ENCODE assay signal across 14 mouse cellular contexts in the genomic region with DNA sequence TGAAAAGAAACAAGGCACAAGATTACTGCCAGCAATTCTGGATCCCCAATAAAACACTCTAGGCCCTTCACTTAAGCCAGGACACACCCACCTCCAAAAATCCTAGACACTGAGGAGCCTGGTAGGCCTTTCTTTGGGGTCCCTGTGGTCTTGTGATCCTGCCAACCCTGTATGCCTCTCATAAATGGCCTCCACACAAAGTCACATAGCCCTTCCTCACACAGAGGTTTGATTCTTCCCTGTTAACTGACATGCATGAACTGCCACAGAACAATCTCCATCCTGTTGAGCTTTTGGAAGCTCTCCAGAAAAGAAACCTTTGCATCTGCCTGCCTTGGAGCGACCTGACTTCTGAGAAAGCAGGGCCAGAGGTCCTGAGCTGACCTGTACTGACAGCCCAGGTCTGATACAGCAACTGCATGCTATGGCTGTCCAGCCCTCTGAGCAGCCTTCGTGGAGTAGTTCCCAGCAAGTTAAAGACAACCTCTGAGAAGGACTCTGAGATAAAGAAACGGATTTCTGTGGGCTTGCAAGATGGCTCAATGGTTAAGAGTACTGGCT. TPM values are rescaled to one million over a fixed set of nuclear protein-coding genes. Genes with fewer than 3 reads are reported as not detected.
A peak's percentile ranks its signal among the peaks of the same experiment; 100 is the strongest.
DNase-seq lines count a peak whose midpoint lies in the region; ATAC-seq lines count a peak whose summit lies in the region.
"Had no signal": no experiment of that assay in that cellular context is flagged by ENCODE, and none has a peak within 500 bp of the region (broad histone marks: within the 10 kb centered on the region; RNA-seq: fewer than 3 reads in every experiment).

No protein-coding gene starts in this region.

- no peak overlapping the region for H3K9ac ChIP-seq in kidney, embryonic 14.5 days (ENCODE audit: low read depth, low read length)
- H3K9ac ChIP-seq in embryonic facial prominence, embryonic 14.5 days (ENCODE audit: low read depth, low read length): no peak overlapping the region
- H3K9ac ChIP-seq: neural tube, embryonic 12.5 days had no signal

- no peak overlapping the region for H3K27ac ChIP-seq in kidney, embryonic 14.5 days (ENCODE audit: low read depth, low read length)
- peak overlapping the region; percentile 63 for H3K27ac ChIP-seq in embryonic facial prominence, embryonic 14.5 days (replicated peaks; ENCODE audit: low read depth, low read length)
- H3K27ac ChIP-seq: neural tube, embryonic 12.5 days; stomach, postnatal 0 days had no signal

- no peaks in the 10 kb centered on the region for H3K9me3 ChIP-seq in kidney, embryonic 14.5 days (ENCODE audit: control insufficient read depth, low read length)
- H3K9me3 ChIP-seq in embryonic facial prominence, embryonic 14.5 days (ENCODE audit: control insufficient read depth, low read length): no peaks in the 10 kb centered on the region
- H3K9me3 ChIP-seq: megakaryocyte, embryonic 14.5 days; neural tube, embryonic 12.5 days had no signal

- H3K36me3 ChIP-seq in kidney, embryonic 14.5 days (ENCODE audit: control insufficient read depth, insufficient read depth, low read length): peaks cover 19% of the 10 kb centered on the region
- H3K36me3 ChIP-seq in embryonic facial prominence, embryonic 14.5 days (ENCODE audit: control insufficient read depth, insufficient read depth, low read length): peaks cover 19% of the 10 kb centered on the region

- no peak overlapping the region for H3K4me3 ChIP-seq in kidney, embryonic 14.5 days (ENCODE audit: low read length)
- no peak overlapping the region for H3K4me3 ChIP-seq in embryonic facial prominence, embryonic 14.5 days (ENCODE audit: low read depth, low read length)
- H3K4me3 ChIP-seq: megakaryocyte, embryonic 14.5 days; neural tube, embryonic 12.5 days had no signal

- no peak for ATAC-seq in kidney, embryonic 14.5 days (ENCODE audit: low FRiP score, low TSS enrichment)
- 0 out of 2 replicates have a peak, but pooled peaks have one; percentile 12 for ATAC-seq in embryonic facial prominence, embryonic 14.5 days (ENCODE audit: low read depth)
- ATAC-seq: forebrain, embryonic 16.5 days had no signal

- WGBS in kidney, embryonic 14.5 days: 78% methylated on average over 3 of the region's 3 CpGs
- 75% methylated on average over 3 of the region's 3 CpGs for WGBS in embryonic facial prominence, embryonic 14.5 days

- no peaks in the 10 kb centered on the region for H3K27me3 ChIP-seq in kidney, embryonic 14.5 days (ENCODE audit: control insufficient read depth, insufficient read depth, low read length)
- no peaks in the 10 kb centered on the region for H3K27me3 ChIP-seq in embryonic facial prominence, embryonic 14.5 days (replicated peaks; ENCODE audit: control insufficient read depth, insufficient read depth, low read length)
- H3K27me3 ChIP-seq: megakaryocyte, embryonic 14.5 days; neural tube, embryonic 12.5 days had no signal

- DNase-seq in kidney, adult 11 months: peak; percentile 20
- peak; percentile 30 for DNase-seq in brain, adult 2 months (ENCODE audit: low read depth, low spot score)
- peak; percentile 24 for DNase-seq in embryonic facial prominence, embryonic 14.5 days (ENCODE audit: low spot score)
- peak; percentile 49 for DNase-seq in kidney, postnatal 14 days
- no peak for DNase-seq in ovary, postnatal 10 days (ENCODE audit: low spot score)
- DNase-seq in embryo, embryonic 9.5 days (ENCODE audit: extremely low spot score): no peak
- DNase-seq: cerebellum, postnatal 25 days; lung, postnatal 14 days; thymus, postnatal 25 days had no signal

- no peak overlapping the region for H3K4me2 ChIP-seq in kidney, embryonic 14.5 days (replicated peaks; ENCODE audit: low read depth, low read length)
- no peak overlapping the region for H3K4me2 ChIP-seq in embryonic facial prominence, embryonic 14.5 days (ENCODE audit: low read depth, low read length)
- H3K4me2 ChIP-seq: neural tube, embryonic 12.5 days had no signal

- no peaks in the 10 kb centered on the region for H3K4me1 ChIP-seq in kidney, embryonic 14.5 days (ENCODE audit: control insufficient read depth, insufficient read depth, low read length)
- H3K4me1 ChIP-seq in embryonic facial prominence, embryonic 14.5 days (ENCODE audit: control insufficient read depth, insufficient read depth, low read length): no peaks in the 10 kb centered on the region
- H3K4me1 ChIP-seq: neural tube, embryonic 12.5 days had no signal

RNA-seq across cellular contexts. Expression of a gene that starts 11.4 kb away (rescaled TPM):
- 43.2 and 101 TPM in 2 replicates for polyA plus RNA-seq in kidney, embryonic 14.5 days (2014; fragmentation: Nextera tagmentation; extraction: Ambion mirVana)
- polyA plus RNA-seq in embryonic facial prominence, embryonic 14.5 days (2014; fragmentation: Nextera tagmentation; extraction: Ambion mirVana): 99.2 and 102 TPM in 2 replicates

RNA-seq across cellular contexts. Expression of a gene that starts 30.3 kb away (rescaled TPM):
- 33.1 and 38.8 TPM in 2 replicates for polyA plus RNA-seq in kidney, embryonic 14.5 days (2014; fragmentation: Nextera tagmentation; extraction: Ambion mirVana)
- 37.8 and 42.4 TPM in 2 replicates for polyA plus RNA-seq in embryonic facial prominence, embryonic 14.5 days (2014; fragmentation: Nextera tagmentation; extraction: Ambion mirVana)

RNA-seq across cellular contexts. Expression of a gene that starts 38.4 kb away (rescaled TPM):
- polyA plus RNA-seq in kidney, embryonic 14.5 days (2014; fragmentation: Nextera tagmentation; extraction: Ambion mirVana): 235 and 236 TPM in 2 replicates
- polyA plus RNA-seq in embryonic facial prominence, embryonic 14.5 days (2014; fragmentation: Nextera tagmentation; extraction: Ambion mirVana): 169 and 188 TPM in 2 replicates

Comparison
In these comparisons a context has a peak if more than half of its experiments do, and no peak if none do; other contexts are left out.
1. DNase-seq: peak in kidney, adult 11 months (single experiment), brain, adult 2 months (single experiment), embryonic facial prominence, embryonic 14.5 days (single experiment) and kidney, postnatal 14 days (single experiment); none in ovary, postnatal 10 days (single experiment) and embryo, embryonic 9.5 days (single experiment).